In genomic region chr11:8500855-8501254, GRCm38 (mm10) we compare ENCODE assay signal across 26 mouse cellular contexts.
DNase-seq lines count a peak whose midpoint lies in the region; ATAC-seq and TF ChIP-seq lines count a peak whose summit lies in the region.
"Had no signal": no experiment of that assay in that cellular context is flagged by ENCODE, and none has a peak within 500 bp of the region (broad histone marks: within the 10 kb centered on the region; RNA-seq: fewer than 3 reads in every experiment).

No protein-coding gene starts in this region.

- TF ChIP-seq POLR2A in kidney, adult 2 months (IDR thresholded peaks at IDR 0.05; ENCODE audit: low read depth, low read length), result no peak

- no peaks in the 10 kb centered on the region for H3K9me3 ChIP-seq in heart, embryonic 10.5 days
- no peaks in the 10 kb centered on the region for H3K9me3 ChIP-seq in kidney, postnatal 0 days (replicated peaks; ENCODE audit: low read length)
- no peaks in the 10 kb centered on the region for H3K9me3 ChIP-seq in stomach, postnatal 0 days (ENCODE audit: control insufficient read depth, low read length)
- H3K9me3 ChIP-seq in forebrain, postnatal 0 days (ENCODE audit: low read length), result no peaks in the 10 kb centered on the region
- H3K9me3 ChIP-seq: embryonic facial prominence, embryonic 15.5 days; neural tube, embryonic 15.5 days had no signal

- no peak for TF ChIP-seq CTCF in kidney, postnatal 0 days (IDR thresholded peaks at IDR 0.05; ENCODE audit: low read depth)
- no peak for TF ChIP-seq CTCF in kidney, adult 2 months (conservative IDR thresholded peaks at IDR 0.05; ENCODE audit: insufficient read depth, insufficient read length, low read depth, low read length)
- TF ChIP-seq CTCF in stomach, postnatal 0 days (IDR thresholded peaks at IDR 0.05; ENCODE audit: low read depth), result no peak
- TF ChIP-seq CTCF in forebrain, postnatal 0 days (IDR thresholded peaks at IDR 0.05; ENCODE audit: low read depth), result no peak

- H3K27me3 ChIP-seq in heart, embryonic 10.5 days (ENCODE audit: insufficient read depth, poor library complexity, severe bottlenecking), result no peaks in the 10 kb centered on the region
- H3K27me3 ChIP-seq in kidney, postnatal 0 days (ENCODE audit: insufficient read depth, low read length), result no peaks in the 10 kb centered on the region
- no peaks in the 10 kb centered on the region for H3K27me3 ChIP-seq in kidney, adult 2 months (replicated peaks; ENCODE audit: control insufficient read depth, insufficient read depth, low read length)
- H3K27me3 ChIP-seq in stomach, postnatal 0 days (ENCODE audit: control insufficient read depth, insufficient read depth, low read length), result no peaks in the 10 kb centered on the region
- H3K27me3 ChIP-seq in forebrain, postnatal 0 days (ENCODE audit: insufficient read depth, low read length), result no peaks in the 10 kb centered on the region
- H3K27me3 ChIP-seq: embryonic facial prominence, embryonic 15.5 days; neural tube, embryonic 15.5 days had no signal

- no peak for ATAC-seq in kidney, postnatal 0 days (replicated peaks; ENCODE audit: low FRiP score, low read depth)
- no peak for ATAC-seq in stomach, postnatal 0 days (ENCODE audit: low FRiP score, low TSS enrichment)
- no peak for ATAC-seq in forebrain, postnatal 0 days
- ATAC-seq: activated CD4-positive, CD25-positive, alpha-beta regulatory T cell, adult 4 months; CD4-positive, CD25-positive, alpha-beta regulatory T cell, adult 4 months; forebrain, embryonic 16.5 days; hindbrain, embryonic 16.5 days; midbrain, embryonic 16.5 days had no signal

- 36% methylated on average over 6 of the region's 6 CpGs for WGBS in heart, embryonic 10.5 days
- 80% methylated on average over 6 of the region's 6 CpGs for WGBS in kidney, postnatal 0 days
- WGBS in kidney, adult 2 months, result 80% methylated on average over 6 of the region's 6 CpGs
- WGBS in stomach, postnatal 0 days, result 36% methylated on average over 6 of the region's 6 CpGs
- 87% methylated on average over 6 of the region's 6 CpGs for WGBS in forebrain, postnatal 0 days

- peaks cover 5% of the 10 kb centered on the region; the same call in 1 of the 2 replicates for H3K36me3 ChIP-seq in heart, embryonic 10.5 days
- 0 out of 2 replicates have a peak, but pooled peaks cover 13% of the 10 kb centered on the region for H3K36me3 ChIP-seq in kidney, postnatal 0 days (ENCODE audit: insufficient read depth, low read length)
- no peaks in the 10 kb centered on the region; the same call in 1 of the 2 replicates for H3K36me3 ChIP-seq in kidney, adult 2 months (ENCODE audit: control insufficient read depth, insufficient read depth, low read length)
- H3K36me3 ChIP-seq in stomach, postnatal 0 days (ENCODE audit: control insufficient read depth, insufficient read depth, low read length), result no peaks in the 10 kb centered on the region
- H3K36me3 ChIP-seq in forebrain, postnatal 0 days (ENCODE audit: insufficient read depth), result no peaks in the 10 kb centered on the region
- H3K36me3 ChIP-seq: neural tube, embryonic 15.5 days had no signal

- DNase-seq in heart, embryonic 10.5 days (ENCODE audit: low spot score), result no peak
- DNase-seq in heart, adult 18-20 months, result no peak
- no peak for DNase-seq in kidney, postnatal 0 days (ENCODE audit: low spot score)
- DNase-seq in kidney, adult 2 months, result no peak
- DNase-seq in lung, postnatal 10 days, result peak; percentile 64
- DNase-seq in stomach, postnatal 0 days (ENCODE audit: low spot score), result no peak
- DNase-seq in cerebellum, postnatal 14 days, result no peak
- no peak for DNase-seq in forebrain, postnatal 0 days
- DNase-seq: adrenal gland, postnatal 25 days; cerebellum, adult 11 months; cerebellum, postnatal 25 days; embryo, embryonic 11 days; kidney, adult 18-20 months; kidney, postnatal 14 days; left cerebral cortex, postnatal 4 days; liver; right cerebral cortex, postnatal 14 days; spleen, adult 18-20 months had no signal

- H3K4me3 ChIP-seq in heart, embryonic 10.5 days, result no peak overlapping the region
- no peak overlapping the region for H3K4me3 ChIP-seq in kidney, postnatal 0 days (replicated peaks; ENCODE audit: low read depth, low read length)
- no peak overlapping the region for H3K4me3 ChIP-seq in kidney, adult 2 months (ENCODE audit: insufficient read depth, low read depth, low read length)
- no peak overlapping the region for H3K4me3 ChIP-seq in stomach, postnatal 0 days (ENCODE audit: low read depth, low read length)
- H3K4me3 ChIP-seq in forebrain, postnatal 0 days (ENCODE audit: low read depth, low read length), result no peak overlapping the region
- H3K4me3 ChIP-seq: embryonic facial prominence, embryonic 15.5 days; layer of hippocampus, adult 2 months; neural tube, embryonic 15.5 days had no signal

- TF ChIP-seq EP300 in stomach, postnatal 0 days (optimal IDR thresholded peaks at IDR 0.05), result no peak

- no peak overlapping the region for H3K4me2 ChIP-seq in kidney, postnatal 0 days (ENCODE audit: low read length)
- H3K4me2 ChIP-seq in stomach, postnatal 0 days (replicated peaks; ENCODE audit: low read depth), result peak overlapping the region; percentile 56
- no peak overlapping the region for H3K4me2 ChIP-seq in forebrain, postnatal 0 days (ENCODE audit: low read depth)
- H3K4me2 ChIP-seq: embryonic facial prominence, embryonic 15.5 days; neural tube, embryonic 15.5 days had no signal

- peaks cover 43% of the 10 kb centered on the region for H3K4me1 ChIP-seq in heart, embryonic 10.5 days
- peaks cover 12% of the 10 kb centered on the region; the same call in 1 of the 2 replicates for H3K4me1 ChIP-seq in kidney, postnatal 0 days (replicated peaks; ENCODE audit: insufficient read depth, low read length)
- peaks cover 5% of the 10 kb centered on the region; the same call in 1 of the 2 replicates for H3K4me1 ChIP-seq in kidney, adult 2 months (ENCODE audit: control insufficient read depth, insufficient read depth, low read length)
- H3K4me1 ChIP-seq in stomach, postnatal 0 days (replicated peaks; ENCODE audit: control insufficient read depth, insufficient read depth), result peaks cover 11% of the 10 kb centered on the region
- no peaks in the 10 kb centered on the region for H3K4me1 ChIP-seq in forebrain, postnatal 0 days (ENCODE audit: insufficient read depth)

- H3K9ac ChIP-seq in kidney, postnatal 0 days (ENCODE audit: low read depth, low read length), result no peak overlapping the region
- H3K9ac ChIP-seq in stomach, postnatal 0 days (ENCODE audit: low read length), result 0 out of 2 replicates have a peak overlapping the region, but pooled peaks have one; percentile 4
- no peak overlapping the region for H3K9ac ChIP-seq in forebrain, postnatal 0 days
- H3K9ac ChIP-seq: embryonic facial prominence, embryonic 15.5 days; neural tube, embryonic 15.5 days had no signal

- peak overlapping the region; percentile 37; the same call in 1 of the 2 replicates for H3K27ac ChIP-seq in heart, embryonic 10.5 days
- H3K27ac ChIP-seq in kidney, postnatal 0 days, result 0 out of 2 replicates have a peak overlapping the region, but pooled peaks have one; percentile 2
- no peak overlapping the region for H3K27ac ChIP-seq in kidney, adult 2 months (ENCODE audit: insufficient read depth, low read depth, low read length)
- 0 out of 2 replicates have a peak overlapping the region, but pooled peaks have one; percentile 35 for H3K27ac ChIP-seq in stomach, postnatal 0 days (replicated peaks)
- no peak overlapping the region for H3K27ac ChIP-seq in forebrain, postnatal 0 days (ENCODE audit: low read depth, low read length)
- H3K27ac ChIP-seq: embryonic facial prominence, embryonic 15.5 days; layer of hippocampus, adult 2 months; neural tube, embryonic 15.5 days had no signal

Comparison
In these comparisons a context has a peak if more than half of its experiments do, and no peak if none do; other contexts are left out.
1. H3K27ac ChIP-seq: peak in heart, embryonic 10.5 days (single experiment), kidney, postnatal 0 days (single experiment) and stomach, postnatal 0 days (single experiment); none in kidney, adult 2 months (single experiment) and forebrain, postnatal 0 days (single experiment).